Mouse (Mus musculus): ENCODE measurements around the gene Ankrd36. TPM values are rescaled to one million over a fixed set of nuclear protein-coding genes. Genes with fewer than 3 reads are reported as not detected.

Ankrd36 gene
- total and polyA plus RNA-seq, 2 experiments: not detected

GRCm38 (mm10) chr11:5525418-5525817 is 44.1 kb upstream of the Ankrd36 start:
- WGBS: 73% methylated on average over 4 of the region's 4 CpGs
- H3K36me3 ChIP-seq (ENCODE audit: control insufficient read depth, insufficient read depth, low read length): peaks cover 58% of the 10 kb centered on the region
- no peak for DNase-seq (ENCODE audit: extremely low read depth, low read depth, low spot score)
- TF ChIP-seq POLR2A (IDR thresholded peaks at IDR 0.05; ENCODE audit: extremely low read depth, insufficient read depth, low read length) (no peak), CTCF (IDR thresholded peaks at IDR 0.05; ENCODE audit: low read depth, low read length) (no peak)
- no peak overlapping the region for H3K4me3 ChIP-seq (ENCODE audit: insufficient read depth, low read depth, low read length)
- no peak overlapping the region; the same call in 1 of the 2 replicates for H3K27ac ChIP-seq (replicated peaks; ENCODE audit: insufficient read depth, low read depth, low read length)
- no peaks in the 10 kb centered on the region for H3K27me3 ChIP-seq (ENCODE audit: control insufficient read depth, insufficient read depth, low read length)
- H3K4me1 ChIP-seq (ENCODE audit: control insufficient read depth, insufficient read depth, low read length): peaks cover 23% of the 10 kb centered on the region
- peaks cover 12% of the 10 kb centered on the region for H3K79me2 ChIP-seq (ENCODE audit: control insufficient read depth, insufficient read depth, low read length)
- 0 out of 2 replicates have a peak overlapping the region, but pooled peaks have one; percentile 15 for H3K9ac ChIP-seq (ENCODE audit: low read depth, low read length)

GRCm38 (mm10) chr11:5526573-5527439 is 42.7 kb upstream of the Ankrd36 start:
- Histone ChIP-seq H3K9ac (ENCODE audit: low read depth, low read length) (no peak overlapping the region), H3K4me3 (ENCODE audit: insufficient read depth, low read depth, low read length) (no peak overlapping the region), H3K27me3 (ENCODE audit: control insufficient read depth, insufficient read depth, low read length) (no peaks in the 10 kb centered on the region), H3K4me1 (ENCODE audit: control insufficient read depth, insufficient read depth, low read length) (peaks cover 23% of the 10 kb centered on the region), H3K79me2 (ENCODE audit: control insufficient read depth, insufficient read depth, low read length) (peaks cover 2% of the 10 kb centered on the region; the same call in 1 of the 2 replicates), H3K27ac (replicated peaks; ENCODE audit: insufficient read depth, low read depth, low read length) (0 out of 2 replicates have a peak overlapping the region, but pooled peaks have one; percentile 20), H3K36me3 (ENCODE audit: control insufficient read depth, insufficient read depth, low read length) (peaks cover 71% of the 10 kb centered on the region)
- TF ChIP-seq POLR2A (IDR thresholded peaks at IDR 0.05; ENCODE audit: extremely low read depth, insufficient read depth, low read length) (no peak), CTCF (IDR thresholded peaks at IDR 0.05; ENCODE audit: low read depth, low read length) (no peak)
- peak; percentile 75 for DNase-seq (ENCODE audit: extremely low read depth, low read depth, low spot score)
- WGBS: 34% methylated on average over 7 of the region's 7 CpGs

GRCm38 (mm10) chr11:5527865-5528523 is 41.5 kb upstream of the Ankrd36 start:
- no peaks in the 10 kb centered on the region for H3K27me3 ChIP-seq (ENCODE audit: control insufficient read depth, insufficient read depth, low read length)
- H3K4me3 ChIP-seq (ENCODE audit: insufficient read depth, low read depth, low read length): no peak overlapping the region
- no peak overlapping the region for H3K9ac ChIP-seq (ENCODE audit: low read depth, low read length)
- TF ChIP-seq POLR2A (IDR thresholded peaks at IDR 0.05; ENCODE audit: extremely low read depth, insufficient read depth, low read length) (no peak), CTCF (IDR thresholded peaks at IDR 0.05; ENCODE audit: low read depth, low read length) (no peak)
- H3K79me2 ChIP-seq (ENCODE audit: control insufficient read depth, insufficient read depth, low read length): no peaks in the 10 kb centered on the region
- no peak overlapping the region for H3K27ac ChIP-seq (replicated peaks; ENCODE audit: insufficient read depth, low read depth, low read length)
- peaks cover 74% of the 10 kb centered on the region for H3K36me3 ChIP-seq (ENCODE audit: control insufficient read depth, insufficient read depth, low read length)
- no peak for DNase-seq (ENCODE audit: extremely low read depth, low read depth, low spot score)
- H3K4me1 ChIP-seq (ENCODE audit: control insufficient read depth, insufficient read depth, low read length): peaks cover 21% of the 10 kb centered on the region
- WGBS: 70% methylated on average over 5 of the region's 5 CpGs

- Histone ChIP-seq H3K36me3 (ENCODE audit: control insufficient read depth, insufficient read depth, low read length) (peaks cover 68% of the 10 kb centered on the region), H3K27me3 (ENCODE audit: control insufficient read depth, insufficient read depth, low read length) (no peaks in the 10 kb centered on the region), H3K4me3 (ENCODE audit: insufficient read depth, low read depth, low read length) (no peak overlapping the region), H3K9ac (ENCODE audit: low read depth, low read length) (no peak overlapping the region), H3K27ac (replicated peaks; ENCODE audit: insufficient read depth, low read depth, low read length) (no peak overlapping the region), H3K4me1 (ENCODE audit: control insufficient read depth, insufficient read depth, low read length) (peaks cover 15% of the 10 kb centered on the region), H3K79me2 (ENCODE audit: control insufficient read depth, insufficient read depth, low read length) (no peaks in the 10 kb centered on the region)
- no peak for DNase-seq (ENCODE audit: extremely low read depth, low read depth, low spot score)
- TF ChIP-seq POLR2A (IDR thresholded peaks at IDR 0.05; ENCODE audit: extremely low read depth, insufficient read depth, low read length): no peak
- TF ChIP-seq CTCF (IDR thresholded peaks at IDR 0.05; ENCODE audit: low read depth, low read length): no peak
- WGBS: 47% methylated on average over 5 of the region's 5 CpGs
These were observed 40.6 kb upstream of the Ankrd36 start for GRCm38 (mm10) chr11:5528841-5529240.

GRCm38 (mm10) chr11:5530172-5530571 is 39.3 kb upstream of the Ankrd36 start:
- no peak for DNase-seq (ENCODE audit: extremely low read depth, low read depth, low spot score)
- Histone ChIP-seq H3K27ac (replicated peaks; ENCODE audit: insufficient read depth, low read depth, low read length) (0 out of 2 replicates have a peak overlapping the region, but pooled peaks have one; percentile 13), H3K36me3 (ENCODE audit: control insufficient read depth, insufficient read depth, low read length) (peaks cover 68% of the 10 kb centered on the region), H3K27me3 (ENCODE audit: control insufficient read depth, insufficient read depth, low read length) (no peaks in the 10 kb centered on the region), H3K4me3 (ENCODE audit: insufficient read depth, low read depth, low read length) (no peak overlapping the region), H3K79me2 (ENCODE audit: control insufficient read depth, insufficient read depth, low read length) (no peaks in the 10 kb centered on the region), H3K9ac (ENCODE audit: low read depth, low read length) (no peak overlapping the region), H3K4me1 (ENCODE audit: control insufficient read depth, insufficient read depth, low read length) (peaks cover 4% of the 10 kb centered on the region)
- 66% methylated on average over 5 of the region's 5 CpGs for WGBS
- no peak for TF ChIP-seq POLR2A (IDR thresholded peaks at IDR 0.05; ENCODE audit: extremely low read depth, insufficient read depth, low read length)
- TF ChIP-seq CTCF (IDR thresholded peaks at IDR 0.05; ENCODE audit: low read depth, low read length): no peak
